Mouse (Mus musculus) lung, adult 18-20 months (tissue): ENCODE measurements around the gene Smpd3.

Source experiments
- DNase-seq, 2 experiments: peaks; one replicate each; pipeline ENCODE4 v3.0.0; 2022; ENCODE audit warnings: mixed read lengths in 2 of 2

Gene Smpd3

GRCm38 (mm10) chr8:106337852-106338521 is at the start of gene Smpd3:
TSS of gene Smpd3 (minus strand) at chr8:106337988.
- peak; percentile 99 for DNase-seq

GRCm38 (mm10) chr8:106381026-106381425 is 43.2 kb upstream of the Smpd3 start:
- no peak for DNase-seq

GRCm38 (mm10) chr8:106379357-106379756 is 41.6 kb upstream of the Smpd3 start:
- DNase-seq: no peak

GRCm38 (mm10) chr8:106378501-106379048 is 40.8 kb upstream of the Smpd3 start:
- peak; percentile 27 to 41 for DNase-seq

GRCm38 (mm10) chr8:106376862-106377261 is 39.1 kb upstream of the Smpd3 start:
- DNase-seq: no peak

- DNase-seq: no peak
Observed at GRCm38 (mm10) chr8:106375957-106376356, 38.2 kb upstream of the Smpd3 start.

- DNase-seq: no peak
Observed at GRCm38 (mm10) chr8:106369069-106369468, 31.3 kb upstream of the Smpd3 start.

- no peak for DNase-seq
Observed at GRCm38 (mm10) chr8:106368501-106368900, 30.7 kb upstream of the Smpd3 start.

- no peak for DNase-seq
Observed at GRCm38 (mm10) chr8:106364837-106365236, 27.0 kb upstream of the Smpd3 start.

- no peak for DNase-seq
Observed at GRCm38 (mm10) chr8:106364278-106364677, 26.5 kb upstream of the Smpd3 start.

- no peak for DNase-seq
Observed at GRCm38 (mm10) chr8:106363321-106363720, 25.5 kb upstream of the Smpd3 start.

- no peak for DNase-seq
Observed at GRCm38 (mm10) chr8:106359650-106360338, 22.0 kb upstream of the Smpd3 start.

- DNase-seq: no peak
Observed at GRCm38 (mm10) chr8:106351135-106351534, 13.3 kb upstream of the Smpd3 start.

- DNase-seq: no peak
Observed at GRCm38 (mm10) chr8:106349398-106349797, 11.6 kb upstream of the Smpd3 start.

- DNase-seq: no peak
Observed at GRCm38 (mm10) chr8:106346123-106346522, 8.3 kb upstream of the Smpd3 start.

- no peak for DNase-seq
Observed at GRCm38 (mm10) chr8:106343471-106343870, 5.7 kb upstream of the Smpd3 start.

GRCm38 (mm10) chr8:106342828-106343227 is 5.0 kb upstream of the Smpd3 start:
- DNase-seq: no peak

- peak in 1 of 2 experiments; percentile 7 for DNase-seq
Observed at GRCm38 (mm10) chr8:106338741-106339209, 987 bp upstream of the Smpd3 start.

GRCm38 (mm10) chr8:106336561-106336960 is 1.2 kb downstream of the Smpd3 start:
- DNase-seq: no peak

GRCm38 (mm10) chr8:106336031-106336430 is 1.8 kb downstream of the Smpd3 start:
- no peak for DNase-seq

GRCm38 (mm10) chr8:106335196-106335595 is 2.6 kb downstream of the Smpd3 start:
- peak in 1 of 2 experiments; percentile 26 for DNase-seq

GRCm38 (mm10) chr8:106333346-106333745 is 4.4 kb downstream of the Smpd3 start:
- no peak for DNase-seq

GRCm38 (mm10) chr8:106332498-106332897 is 5.3 kb downstream of the Smpd3 start:
- DNase-seq: no peak

- DNase-seq: no peak
Observed at GRCm38 (mm10) chr8:106326624-106327023, 11.2 kb downstream of the Smpd3 start.
